Mouse (Mus musculus): ENCODE measurements around the gene Kcnh2. TPM values are rescaled to one million over a fixed set of nuclear protein-coding genes. Genes with fewer than 3 reads are reported as not detected.

Gene Kcnh2
- total and polyA plus RNA-seq, 3 experiments: 1.8 to 6.8 TPM; not detected in 1

- Histone ChIP-seq H3K27me3 (ENCODE audit: control insufficient read depth in 1 of 2, insufficient read depth in 2 of 2, low read length in 2 of 2) (no peaks in the 10 kb centered on the region), H3K4me1 (ENCODE audit: control insufficient read depth in 1 of 2, insufficient read depth in 2 of 2, low read length in 2 of 2) (peaks cover 4 to 36% of the 10 kb centered on the region in 2 experiments), H3K79me2 (ENCODE audit: control insufficient read depth, insufficient read depth, low read length, poor library complexity) (peaks cover 30% of the 10 kb centered on the region), H3K9ac (ENCODE audit: control insufficient read depth, low read depth, low read length, poor library complexity, severe bottlenecking) (peak overlapping the region; percentile 35), H3K27ac (ENCODE audit: control insufficient read depth, low read depth, low read length) (peak overlapping the region; percentile 41), H3K4me3 (ENCODE audit: control insufficient read depth in 1 of 2, insufficient read depth in 1 of 2, low read depth in 2 of 2, low read length in 2 of 2) (peak overlapping the region; percentile 5 to 11; a peak in 2 of 4 replicates), H3K9me3 (replicated peaks; ENCODE audit: insufficient read depth, low read length) (no peaks in the 10 kb centered on the region), H3K36me3 (ENCODE audit: control insufficient read depth in 1 of 2, insufficient read depth in 2 of 2, low read length in 2 of 2) (peaks cover 0 to 23% of the 10 kb centered on the region in 2 experiments; a peak in 2 of 4 replicates)
- no peak for DNase-seq (ENCODE audit: low read depth, low spot score)
- TF ChIP-seq GABPA (IDR thresholded peaks at IDR 0.05; ENCODE audit: low read depth, low read length) (0 out of 2 replicates have a peak, but pooled peaks have one; percentile 21), MYB (IDR thresholded peaks at IDR 0.05; ENCODE audit: low read depth, low read length) (no peak), MXI1 (IDR thresholded peaks at IDR 0.05; ENCODE audit: low read depth, low read length) (no peak), JUND (IDR thresholded peaks at IDR 0.05; ENCODE audit: low read depth, low read length) (no peak), RAD21 (IDR thresholded peaks at IDR 0.05; ENCODE audit: low read depth, low read length) (no peak), ZMIZ1 (IDR thresholded peaks at IDR 0.05; ENCODE audit: low read depth, low read length) (peak; percentile 18), CHD1 (IDR thresholded peaks at IDR 0.05; ENCODE audit: low read depth, low read length) (peak; percentile 92; the same call in 1 of the 2 replicates), CTCF (IDR thresholded peaks at IDR 0.05 in 2 of 3, conservative IDR thresholded peaks at IDR 0.05 in 1 of 3; ENCODE audit: control insufficient read depth in 1 of 3, insufficient read depth in 1 of 3, low read depth in 2 of 3, low read length in 3 of 3, poor library complexity in 1 of 3, severe bottlenecking in 1 of 3) (no peak), USF2 (IDR thresholded peaks at IDR 0.05; ENCODE audit: borderline replicate concordance in 1 of 2, insufficient read depth in 1 of 2, low read depth in 1 of 2, low read length in 2 of 2) (no peak)
These were observed 38.2 kb upstream of the Kcnh2 start for GRCm38 (mm10) chr5:24389658-24390020.

- peak overlapping the region; percentile 69 to 76 for H3K4me3 ChIP-seq (ENCODE audit: control insufficient read depth in 1 of 2, insufficient read depth in 1 of 2, low read depth in 2 of 2, low read length in 2 of 2)
- H3K36me3 ChIP-seq (ENCODE audit: control insufficient read depth in 1 of 2, insufficient read depth in 2 of 2, low read length in 2 of 2): peaks cover 0 to 27% of the 10 kb centered on the region in 2 experiments; a peak in 2 of 4 replicates
- peaks cover 6 to 41% of the 10 kb centered on the region in 2 experiments for H3K4me1 ChIP-seq (ENCODE audit: control insufficient read depth in 1 of 2, insufficient read depth in 2 of 2, low read length in 2 of 2)
- DNase-seq (ENCODE audit: low read depth, low spot score): peak; percentile 99
- no peaks in the 10 kb centered on the region for H3K27me3 ChIP-seq (ENCODE audit: control insufficient read depth in 1 of 2, insufficient read depth in 2 of 2, low read length in 2 of 2)
- peaks cover 29% of the 10 kb centered on the region for H3K79me2 ChIP-seq (ENCODE audit: control insufficient read depth, insufficient read depth, low read length, poor library complexity)
- H3K27ac ChIP-seq (ENCODE audit: control insufficient read depth, low read depth, low read length): peak overlapping the region; percentile 89
- H3K9me3 ChIP-seq (replicated peaks; ENCODE audit: insufficient read depth, low read length): no peaks in the 10 kb centered on the region
- peak overlapping the region; percentile 77 for H3K9ac ChIP-seq (ENCODE audit: control insufficient read depth, low read depth, low read length, poor library complexity, severe bottlenecking)
- TF ChIP-seq CTCF (IDR thresholded peaks at IDR 0.05 in 2 of 3, conservative IDR thresholded peaks at IDR 0.05 in 1 of 3; ENCODE audit: control insufficient read depth in 1 of 3, insufficient read depth in 1 of 3, low read depth in 2 of 3, low read length in 3 of 3, poor library complexity in 1 of 3, severe bottlenecking in 1 of 3): no peak
- TF ChIP-seq ZMIZ1 (IDR thresholded peaks at IDR 0.05; ENCODE audit: low read depth, low read length): peak; percentile 97
- TF ChIP-seq ZNF384 (IDR thresholded peaks at IDR 0.05; ENCODE audit: low read depth, low read length): peak; percentile 86
- peak; percentile 96 for TF ChIP-seq TBP (IDR thresholded peaks at IDR 0.05; ENCODE audit: low read depth, low read length)
- TF ChIP-seq MYB (IDR thresholded peaks at IDR 0.05; ENCODE audit: low read depth, low read length): no peak
- peak; percentile 99 for TF ChIP-seq MXI1 (IDR thresholded peaks at IDR 0.05; ENCODE audit: low read depth, low read length)
- TF ChIP-seq SIN3A (IDR thresholded peaks at IDR 0.05; ENCODE audit: low read length): peak; percentile 99
- no peak for TF ChIP-seq CHD2 (IDR thresholded peaks at IDR 0.05; ENCODE audit: low read length)
- TF ChIP-seq POLR2AphosphoS5 (IDR thresholded peaks at IDR 0.05; ENCODE audit: borderline replicate concordance, low read depth, low read length): no peak; the same call in 1 of the 2 replicates
- peak; percentile 78 for TF ChIP-seq HCFC1 (IDR thresholded peaks at IDR 0.05; ENCODE audit: low read depth, low read length)
- TF ChIP-seq POLR2A (IDR thresholded peaks at IDR 0.05; ENCODE audit: control insufficient read depth in 1 of 2, insufficient read depth in 1 of 2, low read depth in 1 of 2, low read length in 2 of 2, poor library complexity in 1 of 2): peak; percentile 42 to 87; a peak in 3 of 4 replicates
- TF ChIP-seq MEF2A (IDR thresholded peaks at IDR 0.05; ENCODE audit: extremely low read depth, insufficient replicate concordance, low read depth, low read length, poor library complexity, severe bottlenecking): no peak
- 0 out of 2 replicates have a peak, but pooled peaks have one; percentile 4 for TF ChIP-seq NRF1 (IDR thresholded peaks at IDR 0.05; ENCODE audit: insufficient read depth, low read depth, low read length, poor library complexity, severe bottlenecking)
- TF ChIP-seq NELFE (IDR thresholded peaks at IDR 0.05; ENCODE audit: low read depth, low read length): peak; percentile 88
- peak; percentile 83 for TF ChIP-seq TCF12 (IDR thresholded peaks at IDR 0.05; ENCODE audit: low read depth, low read length)
- peak; percentile 92 for TF ChIP-seq ELF1 (IDR thresholded peaks at IDR 0.05; ENCODE audit: low read depth, low read length)
- TF ChIP-seq MYC (IDR thresholded peaks at IDR 0.05; ENCODE audit: low read depth, low read length): peak; percentile 88
- peak; percentile 96 for TF ChIP-seq MAX (IDR thresholded peaks at IDR 0.05; ENCODE audit: low read length)
- no peak; a peak in 1 of 4 replicates for TF ChIP-seq USF2 (IDR thresholded peaks at IDR 0.05; ENCODE audit: borderline replicate concordance in 1 of 2, insufficient read depth in 1 of 2, low read depth in 1 of 2, low read length in 2 of 2)
- peak; percentile 55; the same call in 1 of the 2 replicates for TF ChIP-seq ETS1 (IDR thresholded peaks at IDR 0.05; ENCODE audit: low read depth, low read length)
- peak; percentile 89 for TF ChIP-seq USF1 (IDR thresholded peaks at IDR 0.05; ENCODE audit: low read depth, low read length)
- TF ChIP-seq EP300 (IDR thresholded peaks at IDR 0.05; ENCODE audit: low read depth in 1 of 2, low read length in 2 of 2): peak in 1 of 2 experiments; percentile 55; a peak in 2 of 4 replicates
These were observed 37.7 kb upstream of the Kcnh2 start for GRCm38 (mm10) chr5:24389011-24389657.
